Mouse (Mus musculus): ENCODE measurements around the gene Sema3a.

Gene Sema3a

DNA sequence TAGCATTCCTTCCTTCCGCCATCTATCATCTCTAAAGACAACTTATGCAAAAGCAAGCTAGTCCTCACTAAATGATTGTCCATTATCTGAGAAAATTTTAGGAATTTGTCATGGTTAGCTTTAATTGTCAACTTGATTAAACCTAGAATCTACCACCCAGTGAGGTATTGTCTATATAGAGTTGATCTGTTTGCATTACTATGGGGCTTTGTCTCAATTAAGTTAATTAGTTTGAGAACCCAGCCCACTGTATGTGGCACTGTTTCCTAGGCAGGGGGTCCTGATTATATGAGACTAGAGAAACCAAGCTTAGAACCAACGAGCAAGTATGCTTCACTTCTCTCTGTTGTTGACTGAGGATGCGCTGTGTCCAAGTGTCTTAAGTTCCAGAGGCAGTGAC is 194.9 kb downstream of the Sema3a start:
- no peak for DNase-seq (ENCODE audit: low spot score)

- no peak for DNase-seq (ENCODE audit: low spot score)
These were observed 202.1 kb downstream of the Sema3a start for GRCm38 (mm10) chr5:13327281-13327680.

- DNase-seq (ENCODE audit: low spot score), result no peak
These were observed 206.2 kb downstream of the Sema3a start for GRCm38 (mm10) chr5:13331412-13331811.

DNA sequence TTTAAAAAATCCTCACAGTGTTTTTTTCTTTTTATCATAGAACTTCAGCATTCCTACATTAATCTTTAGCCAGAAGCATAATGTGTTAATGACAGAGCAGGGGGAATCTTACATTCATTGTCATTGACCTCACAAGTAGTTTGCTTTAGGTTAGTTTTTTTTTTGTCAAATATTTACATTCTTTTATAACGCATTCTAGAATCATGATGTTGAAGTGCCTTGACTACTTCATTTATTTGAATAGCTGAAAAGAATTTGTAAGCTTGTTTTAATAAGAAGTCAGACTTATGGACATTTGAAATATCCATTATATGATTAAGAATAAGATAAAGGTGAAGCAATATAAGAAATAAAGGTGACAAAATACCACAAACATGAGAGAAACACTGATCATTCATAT is 212.5 kb downstream of the Sema3a start:
- DNase-seq (ENCODE audit: low spot score), result no peak

DNA sequence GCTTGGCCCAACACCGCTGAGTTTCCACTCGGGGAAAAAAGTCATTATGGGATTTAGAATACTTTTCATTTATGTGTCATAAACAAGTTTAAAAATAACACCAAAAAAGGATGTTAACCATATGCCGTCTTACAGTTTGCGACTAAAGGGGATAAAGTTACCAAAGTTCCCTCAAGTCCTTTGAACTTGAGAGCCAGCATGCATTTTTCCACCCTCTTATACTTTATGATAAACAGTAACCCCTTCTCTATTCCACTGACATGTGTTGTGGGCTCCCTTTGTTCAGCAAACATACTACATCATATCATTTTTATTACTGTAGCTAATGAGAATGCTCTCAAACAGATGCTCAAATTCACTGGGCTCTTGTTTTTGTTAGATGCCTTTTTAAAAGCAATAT is 221.9 kb downstream of the Sema3a start:
- no peak for DNase-seq (ENCODE audit: low spot score)

DNA sequence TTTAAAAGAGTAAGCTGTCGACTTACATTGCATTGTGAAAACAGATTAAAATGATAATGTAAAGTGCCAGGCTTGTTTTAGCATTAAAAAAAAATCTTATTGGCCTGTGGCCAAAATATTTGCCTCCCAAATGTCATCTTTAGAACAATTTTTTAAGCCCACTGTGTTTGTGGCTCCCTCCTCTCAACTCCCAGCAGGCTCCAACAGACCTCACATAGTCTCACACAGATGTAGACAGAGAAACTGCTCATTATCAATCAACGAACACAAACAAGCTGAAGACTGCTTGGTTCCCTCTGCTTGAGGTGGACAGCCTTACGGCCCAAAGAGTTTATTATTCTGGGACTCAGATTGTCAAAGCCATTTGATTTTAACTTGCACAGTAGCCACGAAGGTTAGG is 226.4 kb downstream of the Sema3a start:
- DNase-seq (ENCODE audit: low spot score), result no peak

DNA sequence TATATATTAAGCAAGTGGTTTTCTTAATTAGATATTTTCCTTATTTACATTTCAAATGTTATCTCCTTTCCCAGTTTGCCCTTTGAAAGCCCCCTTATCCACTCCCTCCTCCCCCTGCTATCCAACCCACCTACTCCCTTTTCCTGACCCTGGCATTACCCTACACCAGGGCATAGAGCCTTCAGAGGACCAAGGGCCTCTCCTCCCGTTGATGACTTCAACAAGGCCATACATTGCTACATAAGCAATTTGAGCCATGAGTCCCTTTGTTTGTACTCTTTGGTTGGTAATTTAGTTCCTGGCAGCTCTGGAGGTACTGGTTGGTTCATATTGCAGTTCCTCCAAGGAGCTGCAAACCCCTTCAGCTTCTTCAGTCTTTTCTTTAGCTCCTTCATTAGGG is 227.8 kb downstream of the Sema3a start:
- DNase-seq (ENCODE audit: low spot score), result no peak

- DNase-seq (ENCODE audit: low spot score), result no peak
These were observed 228.3 kb downstream of the Sema3a start for GRCm38 (mm10) chr5:13353539-13353938.

DNA sequence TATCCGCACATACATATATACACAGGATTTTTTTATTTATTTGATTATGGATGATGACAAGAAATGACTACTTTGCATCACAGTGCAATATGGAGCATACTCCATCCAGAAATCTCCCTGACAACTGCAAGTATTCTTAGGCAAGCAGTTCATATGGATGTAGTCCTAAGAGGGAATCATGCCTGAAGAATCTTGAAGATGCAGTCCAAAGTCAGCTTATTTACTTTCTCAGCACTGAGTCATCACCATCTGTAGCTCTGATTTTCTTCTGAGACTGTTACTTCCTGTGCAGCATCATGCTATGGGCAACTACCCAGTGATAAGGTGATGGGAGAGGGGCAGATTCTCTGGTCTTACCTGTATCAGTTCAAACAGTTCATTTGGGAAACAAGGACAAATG is 229.7 kb downstream of the Sema3a start:
- DNase-seq (ENCODE audit: low spot score), result no peak

DNA sequence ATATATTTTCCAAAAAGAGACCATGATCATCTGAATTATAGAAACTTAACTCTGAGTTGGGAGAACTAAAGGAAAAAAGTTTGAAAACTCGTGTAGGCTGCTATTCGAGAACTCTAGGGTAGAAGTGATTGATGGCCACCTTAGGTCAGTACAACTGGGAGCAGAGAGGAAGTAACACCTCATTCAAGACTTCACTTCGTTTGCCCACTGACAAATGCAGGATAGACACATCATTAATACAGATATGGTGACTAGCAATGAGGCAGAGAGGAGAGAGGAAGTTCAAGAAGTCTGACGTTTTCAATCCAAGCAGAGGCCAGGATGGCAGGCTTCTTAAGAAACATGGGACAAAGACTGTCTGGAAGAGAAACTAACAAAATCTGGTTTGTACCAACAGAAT is 233.6 kb downstream of the Sema3a start:
- no peak for DNase-seq (ENCODE audit: low spot score)

DNA sequence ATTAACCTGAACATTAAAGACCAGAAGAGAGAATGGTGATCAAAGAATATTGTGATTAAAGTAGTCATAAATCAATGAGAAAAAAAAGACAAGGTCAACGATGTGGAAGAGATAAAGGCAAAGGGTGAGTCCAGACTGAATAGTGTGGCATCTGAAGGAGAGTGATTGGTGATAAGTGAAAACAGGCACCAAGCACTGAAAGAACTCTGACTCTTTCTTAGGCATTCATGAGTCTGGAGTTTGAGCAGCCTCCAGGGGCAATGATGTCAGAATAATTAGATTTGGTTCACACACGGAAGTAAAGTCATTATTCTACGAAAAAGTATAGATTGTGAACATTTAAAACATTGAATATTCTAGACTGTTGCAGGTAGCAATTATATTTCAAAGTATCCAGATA is 235.5 kb downstream of the Sema3a start:
- no peak for DNase-seq (ENCODE audit: low spot score)

DNA sequence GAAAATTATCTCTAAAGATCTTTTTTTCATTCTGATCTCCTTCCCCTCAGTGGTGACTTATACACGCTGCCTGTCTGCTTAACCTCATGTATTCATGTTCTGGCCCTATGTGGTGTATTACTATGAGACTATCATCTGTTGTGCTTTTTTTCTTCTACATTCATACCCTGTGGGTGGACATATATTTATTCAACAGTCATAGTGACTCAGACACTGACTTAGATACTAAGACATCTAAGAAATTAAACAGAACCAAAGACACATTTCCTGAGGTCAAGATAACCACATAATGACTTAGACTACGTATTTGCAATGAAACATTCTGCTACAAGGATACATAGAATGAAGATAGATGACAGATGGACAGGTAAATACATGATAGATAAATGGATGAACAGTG is 239.9 kb downstream of the Sema3a start:
- DNase-seq (ENCODE audit: low spot score), result no peak

DNA sequence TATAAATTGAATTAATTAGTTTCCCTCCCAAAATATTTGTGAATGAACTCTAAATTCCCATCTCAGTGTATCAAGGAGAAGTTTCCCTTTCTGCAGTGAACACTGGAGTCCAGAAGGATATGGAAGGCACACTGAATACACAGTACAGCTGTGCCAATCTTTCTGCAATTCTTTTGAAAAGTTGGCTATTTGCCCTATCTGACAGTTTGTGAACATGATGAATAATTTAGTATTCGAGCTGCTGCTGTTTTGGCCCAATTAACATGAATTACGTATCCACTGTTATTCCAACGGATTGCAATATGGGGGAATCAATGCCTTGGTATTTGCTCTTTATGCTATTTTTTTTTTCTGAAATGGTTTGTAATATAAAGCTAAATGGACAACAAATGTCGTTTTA is 254.0 kb downstream of the Sema3a start:
- DNase-seq (ENCODE audit: low spot score), result no peak

DNA sequence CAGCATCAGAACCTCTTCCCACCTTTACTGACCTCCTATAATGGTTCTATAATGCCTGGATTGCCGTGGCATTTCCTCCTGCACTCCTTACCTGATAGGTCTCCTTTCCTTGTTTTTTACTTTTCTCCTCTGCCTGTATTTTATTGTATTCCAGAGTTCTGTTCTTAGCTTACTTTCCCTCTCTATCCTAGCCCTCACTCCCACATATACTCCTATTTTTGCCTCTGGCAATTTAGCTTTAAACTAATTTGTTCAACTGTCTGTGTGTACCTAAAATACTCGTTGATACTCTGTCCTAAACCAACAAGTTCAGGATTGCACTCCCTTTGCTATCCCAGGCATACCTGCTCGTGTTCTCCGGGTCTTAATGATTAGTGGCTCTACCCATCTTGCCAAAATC is 258.8 kb downstream of the Sema3a start:
- DNase-seq (ENCODE audit: low spot score), result no peak

GRCm38 (mm10) chr5:13384714-13385113 is 259.5 kb downstream of the Sema3a start:
- no peak for DNase-seq (ENCODE audit: low spot score)

- DNase-seq (ENCODE audit: low spot score), result no peak
These were observed 261.4 kb downstream of the Sema3a start for GRCm38 (mm10) chr5:13386603-13387002.

DNA sequence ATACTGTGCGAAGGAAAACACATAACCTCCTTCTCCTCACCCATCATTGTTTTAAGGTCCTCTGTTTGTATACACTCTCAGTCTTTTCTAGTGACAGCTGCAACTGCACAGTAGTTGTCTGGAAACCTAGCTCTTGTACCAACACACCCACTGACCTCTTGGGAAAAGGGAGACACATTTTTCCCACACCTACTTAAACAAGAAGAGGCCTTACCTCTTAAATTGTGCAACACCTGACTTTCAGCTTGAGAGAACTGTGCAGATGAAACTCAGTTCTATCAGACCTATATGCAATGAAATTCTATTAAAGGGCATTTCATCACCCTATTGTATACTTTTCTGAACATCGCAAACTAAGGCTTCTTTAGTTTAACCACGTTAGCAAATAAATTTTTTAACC is 262.5 kb downstream of the Sema3a start:
- DNase-seq (ENCODE audit: low spot score), result no peak

DNA sequence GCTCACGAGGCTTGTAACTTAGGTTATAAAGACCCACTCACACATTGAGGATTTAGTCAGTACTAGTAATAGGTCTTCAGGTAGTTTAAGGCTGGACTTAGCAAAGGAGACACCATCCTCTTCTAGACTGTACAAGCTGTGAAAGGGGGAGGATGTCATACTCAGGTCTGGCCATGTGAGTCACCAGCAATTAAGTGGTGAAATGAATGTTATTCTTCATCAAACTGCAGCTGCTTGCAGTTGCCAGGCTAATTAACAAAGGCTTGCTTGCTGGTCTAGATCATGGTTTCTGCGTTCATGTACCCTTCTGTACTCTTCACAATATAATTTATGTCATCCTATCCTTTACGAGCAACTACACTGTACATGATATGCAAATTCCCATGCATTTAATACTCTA is 264.8 kb downstream of the Sema3a start:
- no peak for DNase-seq (ENCODE audit: low spot score)

GRCm38 (mm10) chr5:13405432-13405831 is 280.2 kb downstream of the Sema3a start:
- DNase-seq (ENCODE audit: low spot score), result no peak

GRCm38 (mm10) chr5:13406131-13406530 is 280.9 kb downstream of the Sema3a start:
- DNase-seq (ENCODE audit: low spot score), result no peak

- DNase-seq (ENCODE audit: low spot score), result no peak
These were observed 286.7 kb downstream of the Sema3a start for GRCm38 (mm10) chr5:13411920-13412319.

- DNase-seq (ENCODE audit: low spot score), result no peak
These were observed 288.8 kb downstream of the Sema3a start for GRCm38 (mm10) chr5:13413915-13414525.

GRCm38 (mm10) chr5:13416960-13417710 is 291.9 kb downstream of the Sema3a start:
- DNase-seq (ENCODE audit: low spot score), result no peak

Measured in spleen, adult 12 weeks (tissue).